Mouse (Mus musculus) neutrophil, adult 5-6 weeks (primary cell): ENCODE results near the gene Mdk. TPM values are rescaled to one million over a fixed set of nuclear protein-coding genes. Genes with fewer than 3 reads are reported as not detected.

Source experiments
- ATAC-seq: fragments of 151-379, 151-347 bp; 2 replicates; pipeline ENCODE4 v1.8.0; 2017; ENCODE audit warnings: mild to moderate bottlenecking, moderate TSS enrichment; ENCODE audit not compliant: insufficient number of reproducible peaks, poor library complexity, low FRiP score, severe bottlenecking; ENCODE audit errors: extremely low read depth
- total RNA-seq: library from RNA; stranded (forward); fragments of 200-1000 nt; gene quantifications from 2 replicates; pipeline ENCODE4 v1.2.3, GENCODE M21; 2017

Gene Mdk
- total RNA-seq, 1 experiment from 2014 or later, result 1.3 TPM

DNA sequence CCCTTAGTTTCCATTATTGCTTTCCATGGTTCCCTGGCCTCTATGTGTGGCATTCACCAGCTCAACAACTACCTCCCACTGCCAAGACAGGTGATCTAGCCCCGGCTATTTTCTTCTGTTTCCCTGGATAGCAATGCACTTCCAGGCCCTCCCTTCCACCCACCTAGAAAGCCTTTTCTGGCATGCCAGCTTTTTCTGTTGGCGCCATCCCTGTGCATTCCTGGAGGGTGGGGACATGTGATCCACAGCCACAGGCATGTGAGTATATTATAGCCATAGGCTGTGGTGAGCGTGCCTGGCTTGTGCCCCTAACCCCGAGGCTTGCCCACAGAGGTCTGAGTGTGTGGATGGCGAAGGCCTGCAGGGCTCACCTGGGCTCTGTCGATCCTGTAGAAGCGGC is 4.1 kb upstream of the Mdk start:
- ATAC-seq, result no peak

DNA sequence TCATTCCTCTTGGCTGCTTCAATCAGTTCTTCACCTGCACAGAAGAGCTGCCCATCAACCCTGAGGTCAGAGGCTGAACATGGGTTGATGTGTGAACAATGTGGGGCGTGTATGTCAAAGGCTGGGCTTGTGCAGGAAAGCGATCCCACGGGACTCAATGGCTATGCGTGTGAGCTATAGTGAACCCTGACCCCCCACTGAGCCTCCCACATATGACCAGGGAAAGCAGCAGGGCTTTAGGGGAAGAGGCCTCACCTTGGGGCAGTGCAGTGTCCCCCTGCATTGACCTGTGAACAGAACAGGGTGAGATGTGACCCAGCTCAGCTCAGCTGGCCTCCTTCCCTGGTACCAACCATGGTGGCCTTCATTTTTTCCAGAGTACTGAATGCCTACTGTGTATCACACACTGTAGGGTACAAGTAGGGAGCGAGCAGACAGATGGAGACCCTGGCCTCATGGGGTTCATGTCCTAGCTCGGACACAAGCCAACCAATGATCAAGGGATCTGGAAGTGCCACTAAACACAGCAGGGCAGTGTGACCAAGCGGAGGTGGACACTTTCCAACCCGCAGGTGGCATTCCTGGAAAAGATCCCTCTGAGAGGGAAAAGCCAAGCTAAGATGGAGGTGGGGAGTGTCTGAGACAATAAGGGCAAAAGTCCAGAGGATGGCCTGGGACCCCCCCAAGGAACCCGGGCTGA is 2.9 kb upstream of the Mdk start:
- no peak for ATAC-seq

DNA sequence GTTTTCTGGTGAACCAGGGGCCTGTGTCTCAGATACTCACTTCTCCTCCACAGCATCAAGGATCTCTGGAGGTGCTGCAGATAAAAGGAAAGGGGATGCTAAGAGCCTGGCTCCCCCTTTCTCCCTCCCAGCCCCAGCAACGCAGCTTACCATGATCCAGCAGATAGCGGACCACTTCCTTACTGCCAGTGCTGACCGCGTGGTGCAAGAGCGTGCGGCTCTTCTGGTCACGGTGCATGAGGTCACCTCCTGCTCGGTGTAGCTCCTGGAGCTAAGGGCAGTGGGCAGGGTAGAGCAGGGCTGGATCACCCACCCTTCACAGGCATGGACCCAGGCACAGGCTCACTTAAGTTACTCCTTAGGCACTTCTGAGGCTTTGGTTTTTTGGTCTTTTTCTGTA is 1.9 kb upstream of the Mdk start:
- no peak for ATAC-seq

DNA sequence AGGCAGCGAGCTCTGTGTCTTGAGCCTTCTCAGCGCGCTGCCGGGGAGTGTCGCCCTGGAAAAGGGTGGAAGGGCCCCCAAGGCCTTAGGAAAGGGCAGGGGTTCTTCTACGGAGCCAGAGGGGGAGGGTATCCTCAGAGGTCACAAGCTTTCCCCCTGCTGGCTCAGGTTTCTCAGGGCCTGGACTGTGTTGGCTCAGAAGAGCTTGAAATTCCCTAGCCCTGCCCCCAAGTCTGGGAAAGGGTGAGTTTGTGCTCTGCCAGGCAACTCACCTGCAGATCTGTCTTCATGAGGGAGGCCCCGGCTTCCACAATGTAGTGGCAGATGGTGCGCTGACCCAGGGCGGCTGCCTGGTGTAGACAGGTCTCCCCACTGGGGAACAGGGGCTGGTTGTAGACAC is 1.4 kb upstream of the Mdk start:
- no peak for ATAC-seq

DNA sequence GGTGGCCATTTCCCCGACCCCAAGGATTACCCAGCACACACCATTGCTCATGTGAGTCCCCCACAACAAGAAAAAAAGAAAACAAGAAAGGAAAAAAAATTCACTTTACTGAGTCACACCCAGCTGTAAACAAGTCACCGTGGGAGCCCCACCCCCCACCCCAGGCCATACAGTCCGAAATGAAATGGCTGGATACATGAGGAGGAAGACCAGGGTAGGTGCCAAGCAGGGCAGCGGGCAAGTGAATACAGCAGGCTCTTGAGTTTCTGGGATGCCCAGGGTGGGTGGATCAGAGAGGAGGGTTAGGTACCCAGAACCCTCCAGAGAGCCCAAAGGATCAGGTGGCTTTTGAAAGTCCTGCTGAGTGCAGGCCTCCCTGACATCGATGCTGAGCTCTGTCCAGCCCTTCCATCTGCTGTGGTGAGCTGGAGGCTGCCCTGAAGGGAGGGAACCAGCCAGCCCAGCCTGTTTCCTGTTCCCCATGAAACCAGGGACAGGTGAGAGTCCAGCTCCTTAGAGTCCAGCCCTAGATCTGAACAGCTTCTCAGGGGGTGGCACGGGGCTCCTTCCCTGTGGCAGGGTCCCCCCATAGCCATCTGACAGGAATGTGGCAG is 747 bp upstream of the Mdk start:
- ATAC-seq, result no peak

DNA sequence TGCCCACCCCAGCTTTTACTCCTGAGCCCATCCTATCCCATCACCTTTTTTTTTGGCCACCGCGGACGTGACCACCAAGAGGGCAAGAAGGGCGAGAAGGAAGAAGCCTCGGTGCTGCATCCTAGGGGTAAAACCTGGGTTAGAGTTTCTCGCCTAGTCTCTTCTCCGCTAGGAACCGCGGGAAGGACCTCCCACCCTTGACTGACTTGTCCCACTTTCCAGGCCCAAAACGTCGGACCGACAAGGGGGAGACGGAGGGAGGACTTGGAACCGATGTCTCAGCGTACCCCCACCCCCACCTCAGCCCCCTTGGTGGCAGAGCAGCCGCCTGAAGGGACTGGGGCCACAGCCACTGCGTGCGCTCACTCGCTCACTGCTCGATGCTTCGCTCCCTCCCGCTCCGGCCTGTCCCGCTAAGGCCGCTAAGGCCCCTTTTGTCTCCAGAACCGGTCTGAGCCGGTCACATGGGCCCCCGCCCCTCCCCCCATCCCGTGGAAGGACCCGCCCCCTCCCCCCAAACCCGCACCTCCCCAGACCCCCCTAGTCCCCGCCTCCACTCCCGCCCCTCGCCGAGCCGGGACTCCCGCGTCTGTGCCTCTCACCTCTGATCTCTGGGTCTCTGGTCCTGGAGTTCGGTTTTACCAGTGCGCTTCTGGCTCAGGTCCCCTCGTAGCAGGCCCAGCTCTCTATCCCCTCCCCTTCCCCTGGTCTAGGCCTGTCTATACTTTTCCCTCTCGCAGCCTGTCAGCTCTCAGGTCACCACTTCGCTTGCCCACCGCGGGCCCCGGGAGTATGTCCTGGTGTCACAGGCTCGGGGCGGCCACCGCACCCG is 553 bp downstream of the Mdk start:
- ATAC-seq, result no peak

DNA sequence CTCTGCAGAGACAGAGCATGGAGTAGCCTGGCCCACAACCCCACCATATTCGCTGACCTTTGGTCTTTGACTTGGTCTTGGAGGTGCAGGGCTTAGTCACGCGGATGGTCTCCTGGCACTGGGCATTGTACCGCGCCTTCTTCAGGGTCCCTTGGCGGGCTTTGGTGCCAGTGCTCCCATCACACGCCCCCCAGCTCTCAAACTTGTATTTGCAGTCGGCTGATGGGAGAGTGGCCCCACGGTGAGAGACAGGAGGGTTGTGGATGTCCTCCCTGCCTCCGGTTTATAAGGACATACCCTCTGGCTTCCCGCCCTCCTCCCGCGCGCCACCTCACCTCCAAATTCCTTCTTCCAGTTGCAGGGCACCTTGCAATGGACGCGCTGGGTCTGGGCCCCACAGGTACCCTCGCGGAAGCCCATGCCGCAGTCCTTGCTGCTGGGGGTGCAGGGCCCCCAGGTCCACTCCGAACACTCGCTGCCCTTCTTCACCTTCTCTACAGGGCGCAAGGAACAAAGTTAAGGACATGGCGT is 1.3 kb downstream of the Mdk start:
- no peak for ATAC-seq

DNA sequence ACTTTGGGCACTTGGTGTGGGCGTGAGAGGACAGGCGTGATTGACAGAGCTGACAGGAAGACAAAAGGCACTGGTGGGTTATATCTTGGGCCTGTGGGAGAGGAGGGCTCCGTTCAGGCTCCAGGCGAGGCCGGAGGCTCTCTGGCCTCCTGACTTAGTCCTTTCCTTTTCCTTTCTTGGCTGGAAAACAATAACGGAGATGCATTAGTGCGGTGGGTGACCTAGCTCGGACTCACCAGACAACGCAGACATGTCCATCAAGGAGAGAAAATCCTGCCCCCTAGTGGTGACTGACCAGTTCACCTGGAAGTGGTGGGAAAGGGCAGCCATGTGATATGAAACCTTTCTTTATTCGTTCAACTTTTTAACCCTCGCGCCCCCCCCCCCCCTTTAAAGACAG is 2.2 kb downstream of the Mdk start:
- ATAC-seq, result no peak

DNA sequence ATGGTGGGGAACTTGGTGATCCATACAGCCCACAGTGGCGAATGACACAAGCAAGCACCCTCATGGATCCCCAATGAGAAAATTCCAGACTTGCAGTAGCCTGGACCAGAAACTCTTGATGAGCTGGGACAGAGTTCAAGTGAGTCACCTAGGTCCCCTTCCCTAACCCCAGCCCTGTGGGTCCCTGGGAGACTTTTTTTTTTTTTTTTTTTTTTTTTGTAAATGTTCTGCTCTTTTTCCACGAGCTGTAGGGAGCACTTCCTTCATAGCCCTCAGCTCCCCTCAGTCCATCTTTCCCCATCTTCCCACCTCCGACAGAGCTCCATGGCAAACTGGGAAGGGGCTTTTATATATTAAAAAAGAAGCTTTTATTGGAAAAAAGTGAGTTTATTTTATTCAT is 2.6 kb downstream of the Mdk start:
- ATAC-seq, result no peak

DNA sequence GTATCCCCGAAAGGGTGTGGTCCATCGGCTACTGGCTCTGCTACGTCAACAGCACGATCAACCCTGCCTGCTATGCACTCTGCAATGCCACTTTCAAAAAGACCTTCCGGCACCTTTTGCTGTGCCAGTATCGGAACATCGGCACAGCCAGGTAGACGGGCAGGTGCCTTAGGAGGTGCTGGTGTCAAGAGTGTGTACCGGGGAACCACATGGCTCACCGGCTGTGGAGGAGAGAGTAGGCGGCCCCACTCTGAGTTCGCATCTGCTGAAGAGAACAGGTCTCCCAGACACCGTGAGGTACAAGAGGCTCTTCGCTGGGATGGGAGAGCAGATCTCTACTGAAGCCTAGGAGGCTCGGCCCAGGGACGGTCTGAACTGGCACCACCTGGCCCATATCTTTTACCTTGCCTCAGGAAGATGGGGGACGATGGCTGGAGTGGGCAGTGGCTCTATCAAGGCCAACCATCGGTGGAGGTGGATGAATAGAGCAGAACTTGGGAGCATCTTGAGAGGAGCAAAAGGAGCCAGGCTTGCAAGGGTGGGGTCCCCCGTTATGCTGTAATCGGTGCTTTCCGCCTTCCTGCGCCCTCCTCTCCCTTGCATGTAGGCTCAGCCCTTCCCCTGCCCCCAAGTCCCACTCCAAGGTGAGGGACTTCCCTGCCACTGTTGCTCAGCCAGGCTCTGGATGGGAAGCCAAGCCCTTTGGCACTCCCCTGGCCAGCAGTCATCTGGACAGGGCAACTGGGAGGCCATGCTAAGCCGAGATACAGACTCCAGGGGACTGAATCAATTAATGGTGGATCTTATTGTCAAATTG is 3.4 kb downstream of the Mdk start:
- no peak for ATAC-seq

DNA sequence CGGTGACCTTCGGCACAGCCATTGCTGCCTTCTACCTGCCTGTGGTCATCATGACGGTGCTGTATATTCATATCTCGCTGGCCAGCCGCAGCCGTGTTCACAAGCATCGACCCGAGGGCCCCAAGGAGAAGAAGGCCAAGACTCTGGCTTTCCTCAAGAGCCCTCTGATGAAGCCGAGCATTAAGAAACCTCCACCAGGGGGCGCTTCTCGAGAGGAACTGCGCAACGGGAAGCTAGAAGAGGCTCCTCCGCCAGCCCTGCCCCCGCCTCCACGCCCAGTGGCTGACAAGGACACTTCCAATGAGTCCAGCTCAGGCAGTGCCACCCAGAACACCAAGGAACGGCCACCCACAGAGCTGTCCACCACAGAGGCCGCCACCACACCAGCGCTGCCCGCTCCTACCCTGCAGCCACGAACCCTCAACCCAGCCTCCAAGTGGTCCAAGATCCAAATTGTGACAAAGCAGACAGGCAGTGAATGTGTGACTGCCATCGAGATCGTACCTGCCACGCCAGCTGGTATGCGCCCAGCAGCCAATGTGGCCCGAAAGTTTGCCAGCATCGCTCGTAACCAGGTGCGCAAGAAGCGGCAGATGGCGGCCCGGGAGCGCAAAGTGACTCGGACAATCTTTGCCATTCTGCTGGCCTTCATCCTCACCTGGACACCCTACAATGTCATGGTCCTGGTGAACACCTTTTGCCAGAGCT is 4.1 kb downstream of the Mdk start:
- ATAC-seq, result peak; percentile 21; the same call in 1 of the 2 replicates

DNA sequence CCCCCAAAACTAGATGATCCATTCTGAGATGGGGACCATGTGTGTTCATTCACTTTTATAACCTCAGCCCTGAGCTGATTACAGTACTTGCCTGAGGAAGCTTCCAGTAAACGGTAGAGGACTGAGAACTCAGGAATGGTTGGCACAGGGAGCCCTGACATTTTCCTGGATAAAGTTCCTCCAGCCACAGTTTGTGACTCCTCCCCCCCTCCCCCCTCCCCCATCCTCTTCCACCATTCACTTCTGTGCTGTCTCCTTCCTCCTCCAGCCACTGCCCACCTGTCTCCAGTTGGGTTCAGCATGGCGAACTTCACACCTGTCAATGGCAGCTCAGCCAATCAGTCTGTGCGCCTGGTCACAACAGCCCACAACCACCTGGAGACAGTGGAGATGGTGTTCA is 5.1 kb downstream of the Mdk start, which contains the start of gene Chrm4:
Gene Chrm4, plus strand, starts transcription at position 301 of the 400 bp plus-strand sequence.
- ATAC-seq, result no peak

DNA sequence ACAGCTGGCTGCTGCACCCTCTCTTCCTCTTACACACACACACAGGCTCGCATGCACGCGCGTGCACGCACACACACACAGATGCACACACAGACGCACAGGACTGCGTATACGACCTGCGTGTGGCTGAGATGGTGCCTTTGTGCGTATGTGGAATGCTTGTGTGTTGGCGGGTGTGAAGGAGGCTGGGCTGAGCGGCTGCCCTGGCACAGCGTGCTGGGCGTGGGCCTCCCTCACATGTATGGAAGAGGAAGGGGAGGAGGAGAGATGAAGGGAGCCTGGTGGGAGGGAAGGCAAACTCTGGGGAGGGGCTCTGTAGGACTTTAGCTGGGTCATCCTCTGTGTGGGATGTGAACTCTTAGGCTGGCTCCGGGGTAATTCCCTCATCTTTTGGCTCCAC is 6.7 kb downstream of the Mdk start:
- no peak for ATAC-seq

DNA sequence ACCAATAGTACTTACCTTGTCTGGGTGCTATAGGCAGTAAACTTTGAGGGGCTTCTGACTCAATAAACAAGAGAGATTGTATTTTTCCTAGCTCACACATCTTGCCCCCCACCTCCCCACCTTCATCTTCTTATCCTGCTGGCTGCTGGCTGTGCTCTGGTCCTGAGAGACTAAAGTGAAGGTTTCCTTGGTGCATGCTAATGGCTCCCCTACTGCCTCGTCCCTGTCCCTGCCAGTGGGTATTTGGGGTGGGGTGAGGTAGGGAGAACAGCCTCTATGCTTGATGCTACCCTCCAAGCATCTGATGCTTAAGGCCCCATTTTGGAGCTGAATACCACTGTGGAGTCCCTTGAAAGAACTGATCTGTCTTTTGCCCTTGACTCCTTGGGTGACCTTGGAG is 7.4 kb downstream of the Mdk start:
- no peak for ATAC-seq

DNA sequence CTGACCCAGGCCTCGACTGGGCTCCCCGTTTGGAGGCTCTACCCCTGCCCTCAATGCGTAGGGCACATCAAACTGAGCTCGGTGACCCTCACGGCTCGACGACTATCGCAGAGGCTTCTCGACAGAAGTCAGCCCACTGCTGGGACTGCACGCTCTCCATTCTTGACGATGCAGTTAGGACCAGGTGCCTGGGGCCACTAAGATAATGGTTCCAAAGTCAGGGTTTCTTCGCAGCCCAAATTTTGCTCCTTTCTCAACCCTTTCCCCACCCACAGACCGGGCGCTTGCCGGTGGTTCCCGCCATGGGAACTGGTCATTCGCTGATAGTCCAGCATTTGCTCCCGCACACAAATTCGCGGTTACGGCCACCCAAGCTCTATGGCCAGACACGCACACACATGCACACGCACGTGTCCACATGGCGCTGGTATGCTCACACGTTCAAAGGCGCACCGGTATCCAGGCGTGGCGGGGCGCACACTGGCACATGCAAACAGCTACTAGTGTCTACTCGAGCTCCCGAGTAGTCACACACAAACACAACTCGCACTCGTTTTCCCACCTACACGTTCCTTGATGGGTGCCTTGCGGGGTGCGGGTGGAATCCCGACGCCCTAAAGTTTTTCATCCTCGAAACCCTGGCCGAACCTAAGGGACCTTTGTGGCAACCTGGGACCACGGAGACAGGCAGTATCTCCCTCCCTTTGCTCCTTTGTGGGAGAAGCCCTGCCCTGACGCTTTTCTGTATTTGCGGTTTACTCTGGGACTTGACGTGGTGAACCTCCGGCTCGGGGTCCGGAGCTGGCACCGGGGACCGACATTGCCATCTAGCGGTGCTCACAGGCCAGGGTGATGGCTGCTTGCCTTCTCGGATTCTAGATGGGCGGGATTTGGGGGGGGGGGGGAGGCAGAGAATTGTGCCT is 8.4 kb downstream of the Mdk start:
- ATAC-seq, result peak; percentile 34; the same call in 1 of the 2 replicates

DNA sequence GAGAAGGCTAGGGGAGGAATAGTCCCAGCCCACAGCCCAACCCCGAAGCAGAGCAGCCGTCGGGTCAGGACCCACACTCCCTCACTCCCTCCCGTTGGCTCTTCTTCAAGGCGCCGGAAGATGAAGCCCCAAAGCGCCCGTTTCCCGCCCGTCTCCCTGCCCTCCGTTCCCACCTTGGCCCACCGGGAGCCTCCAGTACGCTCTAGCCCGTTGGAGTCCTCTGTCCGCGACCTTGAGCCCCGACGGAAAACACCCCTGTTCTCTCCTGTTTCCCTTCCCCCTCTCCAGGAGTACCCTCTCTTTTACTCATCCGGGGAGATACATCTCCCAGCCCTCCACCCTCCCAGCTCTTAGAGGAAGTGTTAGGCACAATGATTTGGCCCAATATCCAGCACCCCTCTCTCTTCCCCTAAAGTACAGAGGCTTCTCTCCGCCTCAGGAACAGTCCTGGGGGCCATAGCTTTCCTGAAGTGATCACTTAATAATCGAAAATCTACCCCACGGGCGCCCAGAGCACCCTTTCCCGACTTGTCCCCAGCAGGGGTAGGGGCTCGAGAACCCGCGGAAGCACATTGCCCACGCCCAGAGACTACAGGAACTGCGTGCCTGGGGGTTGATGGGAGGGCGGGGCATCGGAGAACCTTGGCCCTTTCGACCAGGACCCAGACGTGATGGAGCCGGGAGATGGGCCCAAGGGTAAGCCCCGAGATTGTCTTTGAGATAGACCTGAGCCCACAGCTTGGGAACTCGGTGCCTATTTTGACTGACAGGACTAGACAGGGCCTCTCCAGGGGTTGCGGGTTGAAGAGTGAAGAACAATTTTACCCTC is 9.3 kb downstream of the Mdk start:
- no peak for ATAC-seq
